Mouse (Mus musculus) cerebellum, adult 2 months (tissue): ENCODE measurements around the gene Zfhx3. TPM values are rescaled to one million over a fixed set of nuclear protein-coding genes. Genes with fewer than 3 reads are reported as not detected.

Experiments
- DNase-seq, 2 experiments: peaks; one replicate each; pipeline ENCODE4 v3.0.0; 2021
- H3K27ac ChIP-seq: fragments of 200-500 bp; 2 replicates; pipeline ENCODE4 v1.5.1; 2012; ENCODE audit warnings: low read length, control low read depth, inconsistent platforms; ENCODE audit not compliant: insufficient read depth
- H3K27me3 ChIP-seq: fragments of 200-500 bp; 2 replicates; pipeline ENCODE4 v1.6.1; 2012; ENCODE audit warnings: inconsistent platforms, mild to moderate bottlenecking, low read length, moderate library complexity; ENCODE audit not compliant: control insufficient read depth, insufficient read depth
- H3K4me1 ChIP-seq: fragments of 200-500 bp; 2 replicates; pipeline ENCODE4 v1.6.1; 2011; ENCODE audit warnings: low read length; ENCODE audit not compliant: control insufficient read depth, insufficient read depth
- H3K4me3 ChIP-seq: fragments of 200-500 bp; replicated peaks from 2 replicates; pipeline ENCODE3; 2011; ENCODE audit warnings: mild to moderate bottlenecking, low read depth, low read length, control low read depth; ENCODE audit not compliant: insufficient read depth
- CTCF ChIP-seq: fragments of 200-500 bp; IDR thresholded peaks from 2 replicates; pipeline ENCODE4 v1.5.1; 2011; ENCODE audit warnings: low read depth, mild to moderate bottlenecking, control low read depth, low read length, moderate library complexity, borderline replicate concordance; ENCODE audit not compliant: insufficient read depth
- POLR2A ChIP-seq: fragments of 200-500 bp; IDR thresholded peaks from 2 replicates; pipeline ENCODE4 v1.6.1; 2011; ENCODE audit warnings: low read length, control low read depth, borderline replicate concordance; ENCODE audit not compliant: insufficient read depth
- WGBS: fragments of 180-500 bp; shearing (Covaris S2); methylation state at CpG from one replicate; pipeline ENCODE4 v1.1.7; 2018; 5-methylcytosine and 5-hydroxymethylcytosine counted together
- polyA plus RNA-seq: library from polyadenylated mRNA; depleted of rRNA; stranded (reverse); fragments of >200 nt; gene quantifications from 2 replicates; pipeline ENCODE4 v1.2.3, GENCODE M21; 2012

The Zfhx3 gene
- polyA plus RNA-seq, 1 experiment, result 3.3 TPM

GRCm38 (mm10) chr8:108245575-108245974 is 303.1 kb downstream of the Zfhx3 start:
- TF ChIP-seq CTCF (no peak), POLR2A (no peak)
- H3K4me3 ChIP-seq, result no peak overlapping the region
- no peak for DNase-seq
- H3K27ac ChIP-seq, result no peak overlapping the region
- peaks cover 6% of the 10 kb centered on the region; the same call in 1 of the 2 replicates for H3K27me3 ChIP-seq
- WGBS, result 8% methylated on average over 8 of the region's 8 CpGs
- no peaks in the 10 kb centered on the region for H3K4me1 ChIP-seq

GRCm38 (mm10) chr8:108246035-108246933 is 303.8 kb downstream of the Zfhx3 start:
- 12% methylated on average over 22 of the region's 22 CpGs for WGBS
- no peaks in the 10 kb centered on the region for H3K4me1 ChIP-seq
- DNase-seq, result no peak
- no peak overlapping the region for H3K4me3 ChIP-seq
- peaks cover 2% of the 10 kb centered on the region; the same call in 1 of the 2 replicates for H3K27me3 ChIP-seq
- H3K27ac ChIP-seq, result no peak overlapping the region
- TF ChIP-seq CTCF, result no peak
- no peak for TF ChIP-seq POLR2A

DNA sequence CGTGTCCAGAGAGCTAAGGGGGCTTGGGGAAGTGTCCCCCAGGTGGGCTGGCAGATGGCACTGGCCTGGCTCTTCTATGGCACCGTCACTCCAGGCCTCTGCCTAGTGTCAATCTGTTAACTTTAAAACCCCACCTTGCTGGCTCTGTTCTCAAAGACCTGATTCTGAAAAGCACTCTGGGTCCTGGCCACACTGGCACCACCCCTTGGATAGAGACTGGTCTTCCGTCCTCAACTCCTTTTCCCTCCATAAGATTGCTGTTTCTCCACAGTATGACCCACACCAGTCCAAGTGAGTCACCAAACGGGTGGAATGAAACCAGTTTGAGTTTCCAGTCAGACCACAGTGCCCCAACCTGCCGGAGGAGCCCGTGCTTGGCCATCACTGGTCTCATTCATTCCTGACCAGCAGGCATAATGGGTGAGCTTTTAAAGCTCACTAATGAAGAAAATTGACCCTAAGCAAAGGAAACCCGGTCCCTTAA is 304.5 kb downstream of the Zfhx3 start:
- H3K27ac ChIP-seq, result no peak overlapping the region

GRCm38 (mm10) chr8:108264593-108265160 is 322.2 kb downstream of the Zfhx3 start:
- Histone ChIP-seq H3K4me1 (no peaks in the 10 kb centered on the region), H3K27me3 (no peaks in the 10 kb centered on the region), H3K27ac (no peak overlapping the region), H3K4me3 (no peak overlapping the region)
- no peak for DNase-seq
- TF ChIP-seq POLR2A (no peak), CTCF (no peak)
- WGBS, result 77% methylated on average over 11 of the region's 11 CpGs

More for the DNA sequence above, 304.5 kb downstream of the Zfhx3 start:
- H3K4me3 ChIP-seq, result no peak overlapping the region
- H3K27me3 ChIP-seq, result peaks cover 2% of the 10 kb centered on the region; the same call in 1 of the 2 replicates
- H3K4me1 ChIP-seq, result no peaks in the 10 kb centered on the region
- TF ChIP-seq CTCF (no peak), POLR2A (no peak)
- no peak for DNase-seq
- 15% methylated on average over 7 of the region's 7 CpGs for WGBS

- no peaks in the 10 kb centered on the region for H3K27me3 ChIP-seq
- H3K4me1 ChIP-seq, result no peaks in the 10 kb centered on the region
- no peak overlapping the region for H3K4me3 ChIP-seq
- DNase-seq, result no peak
- 92% methylated on average over 2 of the region's 2 CpGs for WGBS
- TF ChIP-seq CTCF (no peak), POLR2A (no peak)
- H3K27ac ChIP-seq, result no peak overlapping the region
Measured at GRCm38 (mm10) chr8:108277960-108278359, 335.5 kb downstream of the Zfhx3 start.

GRCm38 (mm10) chr8:108281981-108282380 is 339.5 kb downstream of the Zfhx3 start:
- Histone ChIP-seq H3K4me3 (no peak overlapping the region), H3K27ac (no peak overlapping the region), H3K27me3 (no peaks in the 10 kb centered on the region), H3K4me1 (no peaks in the 10 kb centered on the region; the same call in 1 of the 2 replicates)
- no peak for DNase-seq
- 49% methylated on average over 12 of the region's 12 CpGs for whole genome bisulfite sequencing
- TF ChIP-seq POLR2A (no peak), CTCF (no peak)

DNA sequence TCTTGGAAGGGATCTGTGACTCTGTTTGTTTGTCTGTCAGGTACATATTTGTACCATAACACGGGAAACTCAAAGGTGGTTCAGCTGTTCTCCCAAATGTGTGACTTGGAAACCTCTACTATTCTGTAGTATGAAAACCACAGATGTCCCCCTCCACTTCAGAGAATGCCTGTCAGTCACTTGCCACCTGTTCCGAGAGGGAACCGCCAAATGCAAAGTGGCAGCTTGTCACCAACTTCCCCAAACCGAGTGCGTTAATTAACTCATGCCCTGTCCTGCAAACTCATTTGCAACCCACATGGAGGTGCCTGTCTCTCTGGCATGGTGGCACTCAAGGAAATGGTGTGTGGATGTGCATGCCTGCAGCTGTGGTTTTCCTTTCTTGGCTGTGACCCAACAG is 343.7 kb downstream of the Zfhx3 start:
- DNase-seq, result no peak
- 20% methylated on average over 5 of the region's 5 CpGs for WGBS
- Histone ChIP-seq H3K4me1 (no peaks in the 10 kb centered on the region; the same call in 1 of the 2 replicates), H3K27ac (no peak overlapping the region), H3K4me3 (no peak overlapping the region), H3K27me3 (no peaks in the 10 kb centered on the region)
- no peak for TF ChIP-seq CTCF
- no peak for TF ChIP-seq POLR2A
